Mouse (Mus musculus) gastrocnemius, postnatal 36 days (tissue): Measurements from ENCODE around the gene Lama4. TPM values are rescaled to one million over a fixed set of nuclear protein-coding genes. Genes with fewer than 3 reads are reported as not detected.

ENCODE experiments used
- DNase-seq, 2 experiments: peaks; one replicate each; pipeline ENCODE4 v3.0.0; 2022
- intact Hi-C: fragments of 180-260 bp; cut with DNase I; formaldehyde crosslinking; loops from one replicate; pipeline ENCODE4 v1.15.1; 2025
- total RNA-seq, 2 experiments: library from RNA; stranded (reverse); gene quantifications; 2 replicates each; pipeline ENCODE4 v1.2.3; 2021

Lama4 gene
- total RNA-seq, 2 experiments from 2014 or later, result 19.0 to 21.4 TPM

GRCm38 (mm10) chr10:39138761-39139160 lies 173.4 kb downstream of the Lama4 start:
- intact Hi-C loops, result no loop called here
- no peak for DNase-seq

DNA sequence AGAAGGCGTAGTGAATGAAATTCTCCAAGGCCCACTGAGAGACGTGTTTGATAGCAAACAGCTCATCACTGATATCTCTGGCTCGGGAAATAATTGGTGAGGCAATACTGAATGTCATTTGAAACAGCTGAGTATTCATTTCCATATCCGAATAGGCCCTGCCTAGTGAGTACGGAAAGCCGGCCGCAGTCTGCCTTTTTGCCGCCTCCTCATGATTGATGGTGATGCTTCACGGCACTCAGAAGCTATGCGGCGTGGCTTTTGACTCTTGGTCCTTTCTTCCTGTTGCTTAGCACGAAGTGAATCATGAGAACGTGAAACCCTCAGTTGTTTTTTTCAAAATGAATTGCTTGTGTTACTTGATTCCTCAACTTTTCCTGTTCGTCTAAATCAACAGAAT lies 175.5 kb downstream of the Lama4 start:
- DNase-seq, result no peak
- intact Hi-C loops, result no loop called here

DNA sequence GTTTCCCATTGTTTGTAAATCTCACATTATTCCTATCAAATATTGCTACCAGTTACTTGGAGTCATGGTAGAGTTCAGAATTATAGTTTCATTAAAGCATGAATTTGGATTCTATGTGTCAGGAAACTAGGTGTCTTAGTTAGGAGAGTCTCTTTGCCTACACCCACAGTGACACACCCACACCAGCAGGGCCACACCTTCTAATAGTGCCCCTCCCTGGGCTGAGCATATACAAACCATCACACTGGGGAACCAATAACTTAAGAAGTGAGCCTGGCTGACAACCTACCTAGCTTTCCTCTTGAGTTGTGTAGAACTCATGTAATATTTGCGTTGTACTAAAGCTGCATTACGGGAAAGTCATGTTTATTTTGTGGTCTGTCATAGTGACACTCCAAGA lies 176.1 kb downstream of the Lama4 start:
- intact Hi-C loops, result no loop called here
- no peak for DNase-seq

DNA sequence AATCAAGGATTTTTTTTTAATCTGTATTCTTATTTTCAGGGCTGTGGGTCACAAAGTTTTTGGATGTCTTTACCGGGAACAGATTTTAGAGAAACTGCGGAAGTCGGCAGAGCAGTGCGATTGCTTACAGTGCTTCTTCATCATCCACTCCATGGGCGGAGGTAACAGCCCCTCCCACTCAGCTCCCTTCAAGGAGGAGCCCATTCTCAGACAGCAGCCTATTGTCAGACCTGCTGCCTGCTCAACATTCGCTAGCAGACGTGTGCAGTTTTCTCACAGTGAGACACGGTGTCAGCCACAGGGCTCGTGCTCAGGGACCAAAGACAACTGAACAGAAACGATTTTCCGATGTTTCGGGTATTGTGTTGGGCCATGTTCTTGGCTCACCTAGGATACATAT lies 176.9 kb downstream of the Lama4 start:
- intact Hi-C loops, result no loop called here
- DNase-seq, result no peak

- DNase-seq, result no peak
- intact Hi-C loops, result no loop called here
Measured at GRCm38 (mm10) chr10:39156719-39157118, 191.4 kb downstream of the Lama4 start.

DNA sequence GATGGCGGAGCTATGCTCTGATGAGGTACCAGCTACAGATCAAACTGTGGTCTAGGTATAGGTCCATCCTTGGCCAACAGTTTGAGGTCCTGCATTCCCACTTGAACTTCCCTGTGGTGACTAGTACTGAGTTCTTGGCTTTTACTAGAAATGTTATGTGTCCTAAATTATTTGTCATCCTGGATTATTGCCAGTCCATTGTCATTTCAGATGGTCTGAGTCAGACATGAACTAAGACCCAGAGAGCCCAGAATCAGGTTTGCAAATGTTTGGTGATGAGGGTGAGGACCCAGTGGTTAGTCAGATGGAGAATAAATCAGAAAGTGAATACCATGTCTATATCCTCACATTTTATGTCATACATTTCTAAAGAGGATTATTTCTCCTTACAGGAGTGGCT lies 192.0 kb downstream of the Lama4 start:
- DNase-seq, result no peak
- intact Hi-C loops, result no loop called here

- no peak for DNase-seq
- intact Hi-C loops, result no loop called here
Measured at GRCm38 (mm10) chr10:39158306-39158705, 193.0 kb downstream of the Lama4 start.

Other genes starting within 250 kb of the Lama4 start
- not detected for gene Rfpl4b, start 143.7 kb upstream of the Lama4 start, total RNA-seq
- gene Fam229b, start 168.4 kb downstream of the Lama4 start, total RNA-seq, result 1 to 10 TPM; 4.0 to 4.2 TPM
- gene Tube1, start 168.5 kb downstream of the Lama4 start, total RNA-seq, result 1 to 10 TPM in 1 of 2 experiments, under 1 TPM in 1; 0.46 to 1.0 TPM
- gene Ccn6, start 198.3 kb downstream of the Lama4 start, total RNA-seq, result not detected